Mouse (Mus musculus): ENCODE data around the gene Gcsh. TPM values are rescaled to one million over a fixed set of nuclear protein-coding genes. Genes with fewer than 3 reads are reported as not detected.

Gcsh gene
- 42.7 and 49.7 TPM in 2 replicates for polyA plus RNA-seq (2012; rRNA removed)

DNA sequence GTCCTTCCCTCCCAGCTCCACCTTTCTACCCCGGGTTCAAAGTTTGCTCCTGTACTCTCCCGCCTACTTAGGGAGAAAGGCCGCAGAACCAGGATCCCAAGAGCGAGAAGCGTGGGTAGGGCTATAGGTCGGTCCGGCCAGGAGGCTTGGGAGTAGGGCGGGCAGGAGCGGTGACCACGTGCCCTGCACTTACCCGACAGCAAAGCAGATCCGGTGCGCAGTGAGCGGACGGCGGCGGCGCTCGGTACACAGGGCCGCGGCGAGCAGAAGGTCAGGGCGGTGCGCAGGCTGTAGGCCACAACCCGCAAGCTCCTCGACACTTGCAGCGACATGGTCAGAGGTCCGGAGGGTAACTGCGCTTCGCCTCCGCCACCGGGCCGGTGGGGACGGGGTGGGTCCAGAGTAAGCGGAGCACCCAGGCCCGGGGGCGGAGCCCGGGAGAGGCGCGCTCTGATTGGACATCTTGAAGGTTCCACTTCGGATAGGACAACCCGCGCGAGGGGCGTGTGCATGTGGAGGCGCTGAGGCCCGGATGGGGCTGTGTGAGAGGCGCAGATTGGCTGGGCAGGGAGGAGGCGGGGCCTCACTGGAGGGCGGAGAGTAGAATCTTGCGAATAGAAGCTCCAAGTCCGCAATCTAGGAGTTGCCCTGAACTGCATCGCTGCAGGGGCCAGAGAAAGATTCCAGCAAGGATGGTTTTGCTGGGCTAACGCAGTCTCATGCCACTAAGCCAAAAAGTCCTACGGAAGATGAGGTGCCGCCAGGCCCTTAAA lies at the start of gene Gcsh:
Gene Gcsh, minus strand, starts transcription at position 443 of the 773 bp plus-strand sequence.

DNA sequence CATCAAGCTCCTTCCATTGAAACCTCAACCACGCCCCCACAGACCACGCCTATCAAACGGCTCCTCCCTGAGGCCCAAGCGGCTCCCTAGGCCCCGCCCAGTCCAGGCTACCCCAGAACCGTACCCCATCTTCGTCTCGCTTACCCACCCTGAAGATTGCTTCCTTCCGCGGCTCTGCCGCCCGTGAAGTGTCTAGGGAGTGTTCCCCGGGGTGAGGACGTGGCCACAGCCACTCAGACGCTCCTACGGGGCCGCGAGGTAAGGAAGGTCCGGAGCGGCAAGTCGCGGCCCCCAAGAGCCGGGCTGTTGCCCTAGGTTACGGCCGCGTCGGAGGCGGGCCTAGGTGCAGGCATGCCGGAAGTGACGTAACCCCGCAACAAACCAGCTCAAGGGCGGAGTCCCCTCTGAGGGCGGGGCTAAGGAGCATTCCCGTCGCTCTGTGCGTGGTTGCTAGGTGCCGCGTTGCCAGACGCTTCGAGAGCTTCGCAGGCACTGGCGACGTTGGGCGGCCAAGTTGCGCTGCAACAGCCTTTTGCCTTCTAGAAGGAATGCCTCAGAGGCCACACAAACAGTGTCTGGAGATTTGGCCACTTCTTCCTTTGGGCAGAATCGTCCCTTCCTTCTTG lies 14.6 kb downstream of the Gcsh start, which contains the start of gene 1700030J22Rik:
Gene 1700030J22Rik, minus strand, starts transcription at position 329 of the 626 bp plus-strand sequence.

GRCm38 (mm10) chr8:116943161-116943554 lies 50.2 kb downstream of the Gcsh start, which contains the start of gene Atmin:
Gene Atmin, plus strand, starts transcription at chr8:116943393.

Other genes starting within 250 kb of the Gcsh start
- gene Cmc2, start 72.1 kb downstream of the Gcsh start, polyA plus RNA-seq (2012; rRNA removed) = 3.0 and 4.8 TPM in 2 replicates
- gene Cenpn, start 71.8 kb downstream of the Gcsh start, polyA plus RNA-seq (2012; rRNA removed) = 5.7 and 7.9 TPM in 2 replicates
- gene Atmin, start 50.1 kb downstream of the Gcsh start, polyA plus RNA-seq (2012; rRNA removed) = 21.6 and 22.9 TPM in 2 replicates
- 1.2 and 1.3 TPM in 2 replicates for gene 1700030J22Rik, start 14.6 kb downstream of the Gcsh start, polyA plus RNA-seq (2012; rRNA removed)
- gene Pkd1l2, start 88.9 kb upstream of the Gcsh start, polyA plus RNA-seq (2012; rRNA removed) = 0.28 and 0.61 TPM in 2 replicates
- gene Bco1, start 102.3 kb upstream of the Gcsh start, polyA plus RNA-seq (2012; rRNA removed) = 0.23 and 0.27 TPM in 2 replicates
- gene Gan, start 164.6 kb upstream of the Gcsh start, polyA plus RNA-seq (2012; rRNA removed) = 4.1 and 5.3 TPM in 2 replicates